Mouse (Mus musculus): ENCODE data around the gene Arhgap45. TPM values are rescaled to one million over a fixed set of nuclear protein-coding genes. Genes with fewer than 3 reads are reported as not detected.

Gene Arhgap45
- polyA plus RNA-seq, 1 experiment from 2014 or later, result 1.2 TPM

DNA sequence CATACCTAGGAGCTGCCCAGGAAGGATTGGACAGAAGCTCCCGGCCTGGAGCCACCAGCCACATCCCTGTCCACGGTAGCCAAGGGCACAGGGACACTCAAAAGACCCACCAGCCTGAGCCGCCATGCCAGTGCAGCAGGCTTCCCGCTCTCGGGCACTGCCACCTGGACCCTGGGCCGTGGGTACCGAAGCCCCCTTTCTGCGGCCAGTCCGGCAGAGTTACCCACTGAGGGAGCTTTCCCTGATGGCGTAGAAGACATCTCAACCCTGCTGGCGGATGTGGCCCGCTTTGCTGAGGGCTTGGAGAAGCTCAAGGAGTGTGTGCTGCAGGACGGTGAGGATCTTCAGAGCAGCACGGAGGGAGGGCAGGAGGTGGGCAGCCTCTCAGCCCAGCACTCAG is 1.3 kb downstream of the Arhgap45 start:
- H3K9me3 ChIP-seq (replicated peaks; ENCODE audit: control insufficient read depth, low read length, poor library complexity, severe bottlenecking), result no peaks in the 10 kb centered on the region
- no peak overlapping the region for H3K9ac ChIP-seq (ENCODE audit: low read depth, low read length)
- ATAC-seq, result no peak
- no peak overlapping the region for H3K4me3 ChIP-seq (ENCODE audit: low read depth, low read length)
- H3K4me1 ChIP-seq (ENCODE audit: control insufficient read depth, insufficient read depth, low read length), result no peaks in the 10 kb centered on the region
- no peaks in the 10 kb centered on the region for H3K36me3 ChIP-seq (ENCODE audit: control insufficient read depth, insufficient read depth, low read length)
- no peak overlapping the region for H3K4me2 ChIP-seq (ENCODE audit: low read length)
- 84% methylated on average over 14 of the region's 14 CpGs for WGBS
- H3K27me3 ChIP-seq (ENCODE audit: control insufficient read depth, insufficient read depth, low read depth, low read length), result peaks cover 46% of the 10 kb centered on the region
- no peak overlapping the region for H3K27ac ChIP-seq (ENCODE audit: low read length)

DNA sequence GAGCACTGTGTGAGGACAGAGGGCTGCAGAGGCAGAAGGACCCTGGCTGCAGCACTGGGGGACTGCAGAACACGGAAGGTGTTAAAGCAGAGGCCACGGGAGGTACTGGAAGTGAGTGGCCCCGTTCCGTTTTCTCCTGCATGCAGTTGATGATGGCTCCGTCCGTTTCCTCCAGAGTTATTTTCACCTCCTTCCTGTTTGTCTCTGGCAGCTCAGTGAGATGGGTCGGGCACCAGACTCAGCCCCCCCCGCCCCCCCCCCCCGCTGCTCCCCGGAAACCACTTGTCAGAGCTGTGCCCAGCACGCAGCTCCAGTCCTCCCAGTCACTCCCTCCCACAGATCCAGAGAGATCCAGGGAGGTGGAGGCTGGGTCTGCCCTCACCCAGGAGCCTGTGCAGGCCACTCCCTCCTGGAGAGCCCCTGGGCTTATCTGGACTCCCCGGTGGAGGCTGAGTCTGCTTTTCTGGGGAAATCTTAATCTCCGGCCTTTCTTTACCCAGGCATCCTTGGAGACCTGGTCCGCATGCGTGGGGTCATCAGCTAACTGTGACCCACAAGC is 2.4 kb downstream of the Arhgap45 start:
- Histone ChIP-seq H3K9ac (ENCODE audit: low read depth, low read length) (no peak overlapping the region), H3K27me3 (ENCODE audit: control insufficient read depth, insufficient read depth, low read depth, low read length) (peaks cover 35% of the 10 kb centered on the region), H3K36me3 (ENCODE audit: control insufficient read depth, insufficient read depth, low read length) (no peaks in the 10 kb centered on the region), H3K9me3 (replicated peaks; ENCODE audit: control insufficient read depth, low read length, poor library complexity, severe bottlenecking) (no peaks in the 10 kb centered on the region), H3K4me2 (ENCODE audit: low read length) (no peak overlapping the region), H3K4me1 (ENCODE audit: control insufficient read depth, insufficient read depth, low read length) (no peaks in the 10 kb centered on the region), H3K4me3 (ENCODE audit: low read depth, low read length) (no peak overlapping the region), H3K27ac (ENCODE audit: low read length) (no peak overlapping the region)
- ATAC-seq, result no peak
- 12% methylated on average over 11 of the region's 15 CpGs for WGBS

DNA sequence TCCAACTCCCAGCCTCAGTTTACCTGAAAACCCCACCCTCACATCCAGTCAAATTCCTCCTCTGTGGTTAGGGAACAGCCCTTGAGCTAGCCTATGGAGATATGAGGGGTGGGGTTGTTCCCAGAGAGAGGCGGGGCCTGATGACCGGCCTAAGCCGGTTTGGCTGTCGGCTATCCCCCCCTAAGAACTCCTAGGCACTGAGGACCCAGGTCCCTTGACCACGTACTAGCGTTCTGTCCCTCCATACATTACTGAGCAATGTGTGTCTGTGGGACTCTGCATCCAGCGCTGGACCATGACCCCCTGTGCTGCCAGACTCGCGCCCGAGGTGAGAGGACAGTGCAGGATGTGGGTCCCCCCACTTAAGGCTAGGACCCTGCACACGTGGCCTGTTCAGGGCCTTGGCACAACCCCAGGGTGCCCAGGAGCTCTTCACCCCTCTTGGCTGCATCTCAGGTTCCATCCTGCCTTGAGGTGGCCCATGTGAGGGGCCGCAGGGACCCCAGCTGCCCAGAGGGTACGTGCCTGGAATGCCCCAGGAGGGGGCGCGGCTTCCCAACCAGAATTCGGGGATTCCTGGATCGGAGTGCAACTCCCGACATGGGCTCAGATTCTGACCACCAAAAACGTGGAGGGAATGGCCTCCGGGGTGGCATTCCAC is 3.1 kb downstream of the Arhgap45 start:
- ATAC-seq, result no peak
- no peaks in the 10 kb centered on the region for H3K36me3 ChIP-seq (ENCODE audit: control insufficient read depth, insufficient read depth, low read length)
- H3K4me3 ChIP-seq (ENCODE audit: low read depth, low read length), result no peak overlapping the region
- no peaks in the 10 kb centered on the region for H3K9me3 ChIP-seq (replicated peaks; ENCODE audit: control insufficient read depth, low read length, poor library complexity, severe bottlenecking)
- H3K9ac ChIP-seq (ENCODE audit: low read depth, low read length), result no peak overlapping the region
- no peaks in the 10 kb centered on the region for H3K4me1 ChIP-seq (ENCODE audit: control insufficient read depth, insufficient read depth, low read length)
- H3K27ac ChIP-seq (ENCODE audit: low read length), result no peak overlapping the region
- H3K4me2 ChIP-seq (ENCODE audit: low read length), result no peak overlapping the region
- H3K27me3 ChIP-seq (ENCODE audit: control insufficient read depth, insufficient read depth, low read depth, low read length), result peaks cover 28% of the 10 kb centered on the region
- WGBS, result 8% methylated on average over 20 of the region's 20 CpGs

DNA sequence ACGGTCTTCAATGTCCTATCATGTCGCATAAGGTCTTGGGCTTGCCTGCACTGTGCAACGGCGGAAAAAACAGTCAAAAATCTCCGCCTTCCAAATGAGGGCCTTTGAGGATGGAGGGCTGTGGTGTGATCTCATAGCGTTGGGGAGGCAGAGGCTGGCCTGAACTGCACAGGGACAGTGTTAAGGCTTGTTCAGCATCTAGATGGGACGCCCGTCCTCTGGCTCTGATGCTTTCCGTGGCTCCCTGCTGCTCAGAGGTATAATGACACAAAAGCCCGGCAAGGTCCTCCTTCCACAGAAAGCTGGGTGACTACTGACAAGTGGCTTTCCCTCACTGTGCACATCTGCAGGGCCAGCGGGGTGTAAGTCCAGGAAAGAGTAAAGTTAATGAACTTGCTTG is 3.7 kb downstream of the Arhgap45 start:
- H3K4me1 ChIP-seq (ENCODE audit: control insufficient read depth, insufficient read depth, low read length), result no peaks in the 10 kb centered on the region
- no peak overlapping the region for H3K27ac ChIP-seq (ENCODE audit: low read length)
- no peaks in the 10 kb centered on the region for H3K36me3 ChIP-seq (ENCODE audit: control insufficient read depth, insufficient read depth, low read length)
- H3K4me3 ChIP-seq (ENCODE audit: low read depth, low read length), result no peak overlapping the region
- H3K9ac ChIP-seq (ENCODE audit: low read depth, low read length), result no peak overlapping the region
- ATAC-seq, result no peak
- no peak overlapping the region for H3K4me2 ChIP-seq (ENCODE audit: low read length)
- 27% methylated on average over 11 of the region's 11 CpGs for WGBS
- H3K27me3 ChIP-seq (ENCODE audit: control insufficient read depth, insufficient read depth, low read depth, low read length), result peaks cover 24% of the 10 kb centered on the region
- no peaks in the 10 kb centered on the region for H3K9me3 ChIP-seq (replicated peaks; ENCODE audit: control insufficient read depth, low read length, poor library complexity, severe bottlenecking)

DNA sequence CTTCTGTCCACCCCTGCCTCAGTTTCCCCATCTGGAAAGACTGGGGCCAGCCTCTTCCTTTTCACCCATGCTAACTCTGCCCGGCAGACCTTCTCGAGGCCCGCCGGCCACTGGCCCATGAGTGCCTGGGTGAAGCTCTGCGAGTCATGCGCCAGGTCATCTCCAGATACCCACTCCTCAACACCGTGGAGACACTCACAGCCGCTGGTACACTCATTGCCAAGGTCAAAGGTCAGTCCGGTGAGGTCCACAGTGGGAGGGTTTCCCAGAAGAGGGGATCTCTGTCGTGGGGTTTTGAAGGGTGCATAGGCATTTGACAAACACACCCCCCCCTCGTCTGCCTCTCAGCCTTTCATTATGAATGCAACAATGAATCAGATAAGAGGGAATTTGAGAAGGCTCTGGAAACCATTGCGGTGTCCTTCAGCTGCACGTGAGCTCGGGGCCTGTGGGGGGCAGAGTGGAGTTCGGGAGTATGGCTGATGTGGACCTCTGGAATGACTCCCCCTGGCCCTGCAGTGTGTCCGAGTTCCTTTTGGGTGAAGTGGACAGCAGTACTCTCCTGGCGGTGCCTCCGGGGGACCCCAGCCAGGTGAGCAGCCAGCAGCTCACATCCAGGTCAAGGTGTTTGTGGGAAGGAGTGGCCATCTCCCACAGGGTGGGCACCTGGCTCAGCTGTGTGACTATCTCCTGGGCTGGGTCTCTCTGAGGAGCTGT is 4.3 kb downstream of the Arhgap45 start:
- H3K27ac ChIP-seq (ENCODE audit: low read length), result no peak overlapping the region
- no peaks in the 10 kb centered on the region for H3K36me3 ChIP-seq (ENCODE audit: control insufficient read depth, insufficient read depth, low read length)
- no peak overlapping the region for H3K9ac ChIP-seq (ENCODE audit: low read depth, low read length)
- H3K9me3 ChIP-seq (replicated peaks; ENCODE audit: control insufficient read depth, low read length, poor library complexity, severe bottlenecking), result no peaks in the 10 kb centered on the region
- no peaks in the 10 kb centered on the region for H3K4me1 ChIP-seq (ENCODE audit: control insufficient read depth, insufficient read depth, low read length)
- peaks cover 20% of the 10 kb centered on the region for H3K27me3 ChIP-seq (ENCODE audit: control insufficient read depth, insufficient read depth, low read depth, low read length)
- 82% methylated on average over 18 of the region's 18 CpGs for WGBS
- H3K4me2 ChIP-seq (ENCODE audit: low read length), result no peak overlapping the region
- no peak for ATAC-seq
- no peak overlapping the region for H3K4me3 ChIP-seq (ENCODE audit: low read depth, low read length)

DNA sequence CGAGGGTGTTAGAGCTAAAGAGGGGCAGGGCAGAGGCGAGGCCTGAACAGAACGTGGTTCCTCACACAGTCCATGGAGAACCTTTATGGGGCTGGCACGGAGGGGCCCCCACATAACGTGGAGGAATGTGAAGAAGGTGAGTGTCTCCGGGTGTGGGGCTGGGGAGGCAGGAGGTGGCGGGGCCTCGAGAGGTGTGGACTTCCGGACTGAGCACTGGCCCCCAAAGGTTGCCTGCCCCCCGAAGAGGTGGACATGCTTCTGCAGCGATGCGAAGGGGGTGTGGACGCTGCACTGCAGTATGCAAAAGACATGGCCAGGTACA is 4.8 kb downstream of the Arhgap45 start:
- H3K36me3 ChIP-seq (ENCODE audit: control insufficient read depth, insufficient read depth, low read length), result no peaks in the 10 kb centered on the region
- H3K9me3 ChIP-seq (replicated peaks; ENCODE audit: control insufficient read depth, low read length, poor library complexity, severe bottlenecking), result no peaks in the 10 kb centered on the region
- no peak overlapping the region for H3K9ac ChIP-seq (ENCODE audit: low read depth, low read length)
- ATAC-seq, result no peak
- no peak overlapping the region for H3K27ac ChIP-seq (ENCODE audit: low read length)
- H3K27me3 ChIP-seq (ENCODE audit: control insufficient read depth, insufficient read depth, low read depth, low read length), result peaks cover 19% of the 10 kb centered on the region
- no peaks in the 10 kb centered on the region for H3K4me1 ChIP-seq (ENCODE audit: control insufficient read depth, insufficient read depth, low read length)
- WGBS, result 90% methylated on average over 13 of the region's 13 CpGs
- no peak overlapping the region for H3K4me2 ChIP-seq (ENCODE audit: low read length)
- no peak overlapping the region for H3K4me3 ChIP-seq (ENCODE audit: low read depth, low read length)

DNA sequence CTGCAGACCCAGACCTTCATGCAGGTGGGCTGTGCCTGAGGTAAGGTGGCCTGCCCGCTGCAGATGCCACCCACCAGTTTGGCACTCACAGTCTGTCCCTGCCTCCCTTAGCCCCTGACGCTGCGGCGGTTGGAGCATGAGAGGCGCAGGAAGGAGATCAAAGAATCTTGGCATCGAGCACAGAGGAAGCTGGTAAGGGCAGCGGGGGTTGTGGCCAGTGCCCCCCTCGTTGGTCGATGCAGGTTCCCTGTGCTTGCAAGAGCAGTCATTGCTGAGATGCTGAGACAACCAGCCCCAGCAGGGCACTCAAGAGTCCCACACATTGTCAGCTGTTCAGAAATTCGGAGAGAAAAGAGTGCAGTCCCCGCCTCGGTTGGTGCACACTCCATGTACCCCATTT is 5.7 kb downstream of the Arhgap45 start:
- H3K36me3 ChIP-seq (ENCODE audit: control insufficient read depth, insufficient read depth, low read length), result no peaks in the 10 kb centered on the region
- H3K4me3 ChIP-seq (ENCODE audit: low read depth, low read length), result no peak overlapping the region
- H3K4me1 ChIP-seq (ENCODE audit: control insufficient read depth, insufficient read depth, low read length), result no peaks in the 10 kb centered on the region
- H3K4me2 ChIP-seq (ENCODE audit: low read length), result no peak overlapping the region
- H3K27ac ChIP-seq (ENCODE audit: low read length), result no peak overlapping the region
- no peaks in the 10 kb centered on the region for H3K9me3 ChIP-seq (replicated peaks; ENCODE audit: control insufficient read depth, low read length, poor library complexity, severe bottlenecking)
- no peak for ATAC-seq
- H3K27me3 ChIP-seq (ENCODE audit: control insufficient read depth, insufficient read depth, low read depth, low read length), result peaks cover 19% of the 10 kb centered on the region
- 92% methylated on average over 12 of the region's 12 CpGs for WGBS
- H3K9ac ChIP-seq (ENCODE audit: low read depth, low read length), result no peak overlapping the region

DNA sequence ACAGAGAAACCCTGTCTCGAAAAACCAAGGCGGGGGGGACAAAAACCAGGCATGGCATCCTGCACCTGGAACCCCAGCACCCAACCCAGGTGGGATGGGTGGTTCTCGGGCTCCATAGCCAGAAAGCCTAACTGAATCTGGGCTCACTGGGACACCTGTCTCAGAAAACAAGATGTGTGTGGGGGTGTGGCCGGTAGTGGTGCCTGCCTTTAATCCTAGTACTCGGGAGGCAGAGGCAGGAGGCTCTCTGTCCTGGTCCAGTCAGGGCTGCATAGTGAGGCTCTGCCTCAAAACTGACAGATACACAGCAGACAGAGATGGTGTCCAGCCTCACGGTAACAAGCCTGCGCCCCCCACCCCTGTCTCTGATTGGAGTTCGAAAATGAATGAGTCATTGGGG is 6.4 kb downstream of the Arhgap45 start:
- WGBS, result 97% methylated on average over 8 of the region's 8 CpGs
- no peak overlapping the region for H3K4me2 ChIP-seq (ENCODE audit: low read length)
- no peak for ATAC-seq
- no peak overlapping the region for H3K9ac ChIP-seq (ENCODE audit: low read depth, low read length)
- H3K27me3 ChIP-seq (ENCODE audit: control insufficient read depth, insufficient read depth, low read depth, low read length), result peaks cover 15% of the 10 kb centered on the region
- H3K4me3 ChIP-seq (ENCODE audit: low read depth, low read length), result no peak overlapping the region
- no peak overlapping the region for H3K27ac ChIP-seq (ENCODE audit: low read length)
- H3K36me3 ChIP-seq (ENCODE audit: control insufficient read depth, insufficient read depth, low read length), result no peaks in the 10 kb centered on the region
- no peaks in the 10 kb centered on the region for H3K4me1 ChIP-seq (ENCODE audit: control insufficient read depth, insufficient read depth, low read length)
- H3K9me3 ChIP-seq (replicated peaks; ENCODE audit: control insufficient read depth, low read length, poor library complexity, severe bottlenecking), result no peaks in the 10 kb centered on the region

DNA sequence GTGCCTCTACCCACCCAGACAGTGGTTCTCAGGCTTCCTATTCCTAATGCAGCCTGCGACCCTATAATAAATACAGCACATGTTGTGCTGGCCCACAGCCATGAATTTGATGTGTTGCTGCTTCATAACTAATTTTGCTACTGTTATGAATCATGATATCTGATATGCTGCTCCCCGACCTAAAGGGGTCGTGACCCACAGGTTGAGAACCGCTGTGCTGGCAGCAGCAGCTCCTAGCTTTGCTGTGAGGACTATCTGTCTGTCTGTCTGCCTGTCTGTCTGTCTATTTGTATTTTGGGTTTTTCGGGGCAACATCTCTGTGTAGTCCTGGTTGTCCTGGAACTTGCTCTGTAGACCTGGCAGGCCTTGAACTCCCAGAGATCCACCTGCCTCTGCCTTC is 7.3 kb downstream of the Arhgap45 start:
- no peak overlapping the region for H3K4me2 ChIP-seq (ENCODE audit: low read length)
- no peaks in the 10 kb centered on the region for H3K36me3 ChIP-seq (ENCODE audit: control insufficient read depth, insufficient read depth, low read length)
- WGBS, result 85% methylated on average over 5 of the region's 5 CpGs
- no peak overlapping the region for H3K27ac ChIP-seq (ENCODE audit: low read length)
- ATAC-seq, result no peak
- no peaks in the 10 kb centered on the region for H3K4me1 ChIP-seq (ENCODE audit: control insufficient read depth, insufficient read depth, low read length)
- H3K9ac ChIP-seq (ENCODE audit: low read depth, low read length), result no peak overlapping the region
- H3K27me3 ChIP-seq (ENCODE audit: control insufficient read depth, insufficient read depth, low read depth, low read length), result peaks cover 11% of the 10 kb centered on the region
- no peak overlapping the region for H3K4me3 ChIP-seq (ENCODE audit: low read depth, low read length)
- no peaks in the 10 kb centered on the region for H3K9me3 ChIP-seq (replicated peaks; ENCODE audit: control insufficient read depth, low read length, poor library complexity, severe bottlenecking)

Data from midbrain, embryonic 16.5 days (tissue).